Mouse (Mus musculus): ENCODE results near the gene Gga1.

Gga1 gene

GRCm38 (mm10) chr15:78913632-78914090 lies 36.7 kb downstream of the Gga1 start, which contains the start of gene Pdxp:
TSS of gene Pdxp (plus strand) at chr15:78913919.
- DNase-seq (ENCODE audit: low spot score in 2 of 2), result peak; percentile 95 to 96

- no peak for DNase-seq (ENCODE audit: low spot score in 2 of 2)
Measured at GRCm38 (mm10) chr15:78914091-78914822, 37.3 kb downstream of the Gga1 start.

GRCm38 (mm10) chr15:78914823-78915659 lies 38.1 kb downstream of the Gga1 start:
- DNase-seq (ENCODE audit: low spot score in 2 of 2), result no peak

GRCm38 (mm10) chr15:78915660-78916017 lies 38.6 kb downstream of the Gga1 start:
- DNase-seq (ENCODE audit: low spot score in 2 of 2), result peak in 1 of 2 experiments; percentile 53

- no peak for DNase-seq (ENCODE audit: low spot score in 2 of 2)
Measured at GRCm38 (mm10) chr15:78916052-78916826, 39.2 kb downstream of the Gga1 start.

GRCm38 (mm10) chr15:78918126-78918525 lies 41.1 kb downstream of the Gga1 start:
- no peak for DNase-seq (ENCODE audit: low spot score in 2 of 2)

GRCm38 (mm10) chr15:78919914-78920313 lies 42.9 kb downstream of the Gga1 start:
- no peak for DNase-seq (ENCODE audit: low spot score in 2 of 2)

GRCm38 (mm10) chr15:78922700-78923099 lies 45.7 kb downstream of the Gga1 start:
- no peak for DNase-seq (ENCODE audit: low spot score in 2 of 2)

GRCm38 (mm10) chr15:78923585-78923984 lies 46.6 kb downstream of the Gga1 start:
- no peak for DNase-seq (ENCODE audit: low spot score in 2 of 2)

- DNase-seq (ENCODE audit: low spot score in 2 of 2), result no peak
Measured at GRCm38 (mm10) chr15:78925129-78925528, 48.1 kb downstream of the Gga1 start.

- DNase-seq (ENCODE audit: low spot score in 2 of 2), result peak; percentile 91 to 93
Measured at GRCm38 (mm10) chr15:78926021-78926919, 49.3 kb downstream of the Gga1 start, which contains the start of gene Lgals1. TSS of gene Lgals1 (plus strand) at chr15:78926725.

- peak in 1 of 2 experiments; percentile 36 for DNase-seq (ENCODE audit: low spot score in 2 of 2)
Measured at GRCm38 (mm10) chr15:78927021-78927787, 50.2 kb downstream of the Gga1 start.

- peak; percentile 81 to 83 for DNase-seq (ENCODE audit: low spot score in 2 of 2)
Measured at GRCm38 (mm10) chr15:78927788-78928457, 50.9 kb downstream of the Gga1 start.

- no peak for DNase-seq (ENCODE audit: low spot score in 2 of 2)
Measured at GRCm38 (mm10) chr15:78928539-78928938, 51.5 kb downstream of the Gga1 start.

- no peak for DNase-seq (ENCODE audit: low spot score in 2 of 2)
Measured at GRCm38 (mm10) chr15:78930192-78930706, 53.3 kb downstream of the Gga1 start.

GRCm38 (mm10) chr15:78930801-78931426 lies 53.9 kb downstream of the Gga1 start:
- no peak for DNase-seq (ENCODE audit: low spot score in 2 of 2)

GRCm38 (mm10) chr15:78931577-78931976 lies 54.6 kb downstream of the Gga1 start:
- no peak for DNase-seq (ENCODE audit: low spot score in 2 of 2)

- peak; percentile 75 to 79 for DNase-seq (ENCODE audit: low spot score in 2 of 2)
Measured at GRCm38 (mm10) chr15:78934784-78935320, 57.9 kb downstream of the Gga1 start, which contains the start of gene Nol12. TSS of gene Nol12 (plus strand) at chr15:78934933.

All from urinary bladder, postnatal 4 days (tissue).